Mouse (Mus musculus): Measurements from ENCODE around the gene Zscan10. TPM values are rescaled to one million over a fixed set of nuclear protein-coding genes. Genes with fewer than 3 reads are reported as not detected.
"Not testable (repeated sequence)": the region's sequence is repeated elsewhere in the genome, so short reads cannot be mapped to it uniquely, and the experiment has no call there.

The Zscan10 gene
- polyA plus RNA-seq, 1 experiment from 2014 or later, result not detected

- not testable (repeated sequence) for H3K36me3 ChIP-seq; H3K4me3 ChIP-seq; H3K27ac ChIP-seq (replicated peaks); ATAC-seq (ENCODE audit: low read depth); H3K4me2 ChIP-seq; H3K9me3 ChIP-seq; H3K27me3 ChIP-seq; H3K9ac ChIP-seq
- 83% methylated on average over 4 of the region's 4 CpGs for WGBS
- H3K4me1 ChIP-seq (replicated peaks), result peaks cover 26% of the 10 kb centered on the region
These were observed 5.5 kb upstream of the Zscan10 start for GRCm38 (mm10) chr17:23595139-23595538.

DNA sequence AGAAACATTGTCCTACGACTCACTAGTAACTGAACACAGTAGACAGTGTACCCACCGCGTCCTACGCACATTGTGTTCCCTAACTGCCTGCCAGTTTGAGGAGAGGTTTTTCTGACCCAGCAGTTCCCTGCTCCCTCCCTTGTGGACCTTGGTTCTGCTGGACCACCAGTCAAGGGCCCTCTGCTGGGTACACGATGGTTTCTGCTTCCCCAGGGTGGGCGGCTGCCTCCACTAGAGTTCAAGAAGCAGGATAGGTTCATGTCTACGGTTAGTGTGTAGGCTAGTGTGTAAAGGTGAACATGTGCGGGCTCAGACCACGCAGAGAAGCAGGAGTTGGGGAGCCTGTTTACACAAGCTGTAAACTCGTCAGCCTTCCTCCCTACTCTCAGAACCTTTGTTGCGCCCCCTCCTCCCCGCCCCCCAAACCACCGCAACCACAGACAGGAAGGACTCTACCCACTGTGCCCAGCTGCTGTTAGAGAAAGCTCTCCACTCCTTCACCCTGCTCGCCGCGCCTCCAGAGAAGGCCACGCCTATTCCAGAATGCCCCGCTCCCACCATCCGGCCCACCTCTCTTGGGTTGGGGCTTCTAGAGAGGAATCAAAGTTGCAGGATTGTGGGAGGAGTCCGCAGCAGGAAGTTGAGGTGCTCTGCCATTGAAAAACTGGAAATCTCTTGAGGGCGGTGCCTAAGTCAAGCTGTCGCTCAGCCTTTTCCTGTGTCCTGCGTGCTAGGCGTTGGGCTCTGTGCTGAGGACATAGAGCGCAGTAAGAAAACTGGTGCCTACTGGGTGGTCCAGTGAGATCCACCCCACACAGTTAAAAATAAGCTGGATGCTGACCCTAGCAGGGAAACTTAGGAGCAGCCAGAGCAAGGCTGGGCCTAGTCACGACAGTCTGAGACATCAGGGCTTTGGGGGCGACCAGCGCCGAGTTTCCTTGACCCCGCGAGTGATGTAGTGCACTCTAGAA lies 1.8 kb upstream of the Zscan10 start, which contains the start of gene Zfp13:
Gene Zfp13, minus strand, starts transcription at position 906 of the 971 bp plus-strand sequence.
- Histone ChIP-seq H3K4me3 (peak within 1 kb of the TSS; percentile 39), H3K4me1 (replicated peaks) (peaks cover 15% of the 10 kb centered on the region), H3K27me3 (no peaks in the 10 kb centered on the region), H3K4me2 (peak within 1 kb of the TSS; percentile 64), H3K36me3 (no peaks in the 10 kb centered on the region), H3K9me3 (no peaks in the 10 kb centered on the region), H3K9ac (peak within 1 kb of the TSS; percentile 66), H3K27ac (replicated peaks) (peak within 1 kb of the TSS; percentile 59)
- WGBS, result 9% methylated on average over 31 of the region's 31 CpGs
- peak; percentile 90 for ATAC-seq (ENCODE audit: low read depth)

DNA sequence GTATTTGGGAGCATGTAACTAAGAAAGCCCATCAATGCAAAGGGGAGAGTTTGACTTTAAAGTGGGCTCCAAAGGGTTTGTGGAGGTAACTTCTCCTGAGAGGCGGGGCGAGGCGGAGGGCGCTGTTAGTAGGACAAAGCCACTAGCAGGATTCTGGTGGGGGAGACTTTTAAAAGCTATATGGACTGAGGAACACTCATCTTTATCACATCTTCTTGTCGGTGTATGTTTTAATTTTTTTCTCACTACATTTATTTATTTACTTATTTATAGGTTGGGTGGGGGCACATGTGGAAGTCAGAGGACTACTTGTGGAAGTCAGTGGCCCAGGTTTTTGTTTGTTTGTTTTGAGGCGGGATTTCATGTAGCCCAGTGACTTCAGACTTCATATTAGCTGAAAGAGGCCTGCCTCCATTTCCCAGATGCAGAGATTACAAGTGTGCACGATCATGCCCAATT lies 1.0 kb upstream of the Zscan10 start:
- 48% methylated on average over 7 of the region's 7 CpGs for WGBS
- no peaks in the 10 kb centered on the region for H3K36me3 ChIP-seq
- H3K27ac ChIP-seq (replicated peaks), result 0 out of 2 replicates have a peak overlapping the region, but pooled peaks have one; percentile 59
- peak overlapping the region; percentile 39 for H3K4me3 ChIP-seq
- H3K9ac ChIP-seq, result peak overlapping the region; percentile 66
- peaks cover 15% of the 10 kb centered on the region for H3K4me1 ChIP-seq (replicated peaks)
- H3K27me3 ChIP-seq, result no peaks in the 10 kb centered on the region
- H3K4me2 ChIP-seq, result peak overlapping the region; percentile 64
- ATAC-seq (ENCODE audit: low read depth), result peak; percentile 10; the same call in 1 of the 2 replicates
- no peaks in the 10 kb centered on the region for H3K9me3 ChIP-seq

- no peak for ATAC-seq (ENCODE audit: low read depth)
- Histone ChIP-seq H3K9me3 (no peaks in the 10 kb centered on the region), H3K9ac (no peak overlapping the region), H3K4me2 (no peak overlapping the region), H3K4me1 (replicated peaks) (peaks cover 15% of the 10 kb centered on the region), H3K27me3 (no peaks in the 10 kb centered on the region), H3K36me3 (no peaks in the 10 kb centered on the region), H3K4me3 (no peak overlapping the region), H3K27ac (replicated peaks) (no peak overlapping the region)
- WGBS, result 53% methylated on average over 10 of the region's 10 CpGs
These were observed 1.4 kb downstream of the Zscan10 start for GRCm38 (mm10) chr17:23601836-23602585.

DNA sequence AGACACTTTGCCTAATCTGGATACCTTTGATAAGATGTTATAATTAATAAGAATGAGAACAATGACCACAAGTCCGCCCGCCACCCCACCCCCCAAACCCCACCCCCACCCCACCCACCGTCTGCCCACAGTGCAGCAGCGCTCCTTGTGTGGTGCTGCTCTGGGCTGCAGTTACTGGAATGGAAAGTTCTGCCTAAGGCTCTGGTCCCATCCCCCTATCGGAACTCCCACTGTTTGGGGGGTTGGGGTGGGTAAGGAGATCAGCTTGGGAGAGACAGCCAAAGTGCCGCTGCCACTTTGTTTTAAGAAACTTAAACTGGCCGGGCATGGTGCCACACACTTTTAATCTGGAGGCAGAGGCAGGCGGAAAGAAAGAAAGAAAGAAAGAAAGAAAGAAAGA lies 2.4 kb downstream of the Zscan10 start:
- WGBS, result 26% methylated on average over 8 of the region's 8 CpGs
- H3K9me3 ChIP-seq, result no peaks in the 10 kb centered on the region
- no peak for ATAC-seq (ENCODE audit: low read depth)

DNA sequence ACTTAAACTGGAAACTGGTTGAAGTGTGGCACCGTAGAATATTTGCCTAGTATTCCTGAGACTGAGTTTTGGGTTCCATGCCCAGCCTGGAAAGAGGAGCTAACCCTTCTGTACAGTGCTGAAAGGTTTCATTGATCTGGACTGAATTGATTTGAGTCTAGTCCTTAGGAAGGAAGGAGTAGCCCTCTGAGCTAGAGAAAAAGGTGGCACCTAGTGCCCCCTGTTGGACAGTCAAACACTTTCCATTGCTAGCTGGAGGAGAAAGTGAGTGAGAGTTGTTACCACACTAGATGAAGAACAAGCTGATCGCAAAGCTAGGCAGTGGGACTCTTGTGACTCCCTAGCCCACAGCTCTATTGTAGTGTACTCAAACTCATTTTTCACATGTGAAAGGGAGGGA lies 2.9 kb downstream of the Zscan10 start:
- Histone ChIP-seq H3K36me3 (no peaks in the 10 kb centered on the region), H3K4me1 (replicated peaks) (peaks cover 11% of the 10 kb centered on the region), H3K4me2 (no peak overlapping the region), H3K27me3 (no peaks in the 10 kb centered on the region), H3K4me3 (no peak overlapping the region), H3K9me3 (no peaks in the 10 kb centered on the region), H3K9ac (no peak overlapping the region), H3K27ac (replicated peaks) (no peak overlapping the region)
- 55% methylated on average over 2 of the region's 2 CpGs for WGBS
- no peak for ATAC-seq (ENCODE audit: low read depth)

More for the DNA sequence above, 2.4 kb downstream of the Zscan10 start:
- no peak overlapping the region for H3K4me2 ChIP-seq
- H3K4me1 ChIP-seq (replicated peaks), result peaks cover 15% of the 10 kb centered on the region
- no peak overlapping the region for H3K9ac ChIP-seq
- no peaks in the 10 kb centered on the region for H3K27me3 ChIP-seq
- H3K36me3 ChIP-seq, result no peaks in the 10 kb centered on the region
- H3K27ac ChIP-seq (replicated peaks), result no peak overlapping the region
- H3K4me3 ChIP-seq, result no peak overlapping the region

DNA sequence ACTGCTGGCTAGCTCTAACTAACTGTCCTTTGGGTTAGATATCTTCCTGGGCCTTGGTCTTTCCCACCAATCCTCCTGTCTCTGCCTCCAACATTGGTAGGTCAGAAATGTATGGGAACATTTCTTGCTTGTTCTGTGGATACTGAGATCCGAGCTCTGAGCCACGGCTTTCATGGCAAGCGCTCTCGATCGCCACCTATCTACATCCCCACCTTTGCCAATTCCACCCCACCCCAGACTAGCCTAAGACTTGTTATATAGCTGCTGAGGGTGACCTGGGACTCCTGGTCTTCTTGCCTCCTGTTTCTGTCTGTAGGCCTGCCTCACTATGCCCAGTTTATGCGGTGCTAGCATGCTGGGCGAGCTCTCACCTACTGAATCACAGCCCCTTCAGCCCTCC lies 3.7 kb downstream of the Zscan10 start:
- Histone ChIP-seq H3K4me3 (no peak overlapping the region), H3K27me3 (no peaks in the 10 kb centered on the region), H3K9me3 (no peaks in the 10 kb centered on the region), H3K36me3 (no peaks in the 10 kb centered on the region), H3K27ac (replicated peaks) (no peak overlapping the region), H3K4me2 (no peak overlapping the region), H3K9ac (no peak overlapping the region), H3K4me1 (replicated peaks) (peaks cover 4% of the 10 kb centered on the region; the same call in 1 of the 2 replicates)
- ATAC-seq (ENCODE audit: low read depth), result no peak
- 80% methylated on average over 7 of the region's 7 CpGs for WGBS

GRCm38 (mm10) chr17:23605220-23605619 lies 4.6 kb downstream of the Zscan10 start:
- Histone ChIP-seq H3K9me3 (no peaks in the 10 kb centered on the region), H3K4me1 (replicated peaks) (no peaks in the 10 kb centered on the region), H3K4me2 (no peak overlapping the region), H3K4me3 (no peak overlapping the region), H3K27me3 (no peaks in the 10 kb centered on the region), H3K27ac (replicated peaks) (no peak overlapping the region), H3K9ac (no peak overlapping the region), H3K36me3 (no peaks in the 10 kb centered on the region)
- WGBS, result 86% methylated on average over 8 of the region's 8 CpGs
- ATAC-seq (ENCODE audit: low read depth), result no peak

GRCm38 (mm10) chr17:23609612-23610011 lies 9.0 kb downstream of the Zscan10 start:
- Histone ChIP-seq H3K27ac (replicated peaks) (no peak overlapping the region), H3K4me1 (replicated peaks) (no peaks in the 10 kb centered on the region), H3K36me3 (no peaks in the 10 kb centered on the region), H3K4me3 (no peak overlapping the region), H3K27me3 (no peaks in the 10 kb centered on the region), H3K9ac (no peak overlapping the region), H3K9me3 (no peaks in the 10 kb centered on the region), H3K4me2 (no peak overlapping the region)
- whole genome bisulfite sequencing, result 93% methylated on average over 24 of the region's 24 CpGs
- no peak for ATAC-seq (ENCODE audit: low read depth)

DNA sequence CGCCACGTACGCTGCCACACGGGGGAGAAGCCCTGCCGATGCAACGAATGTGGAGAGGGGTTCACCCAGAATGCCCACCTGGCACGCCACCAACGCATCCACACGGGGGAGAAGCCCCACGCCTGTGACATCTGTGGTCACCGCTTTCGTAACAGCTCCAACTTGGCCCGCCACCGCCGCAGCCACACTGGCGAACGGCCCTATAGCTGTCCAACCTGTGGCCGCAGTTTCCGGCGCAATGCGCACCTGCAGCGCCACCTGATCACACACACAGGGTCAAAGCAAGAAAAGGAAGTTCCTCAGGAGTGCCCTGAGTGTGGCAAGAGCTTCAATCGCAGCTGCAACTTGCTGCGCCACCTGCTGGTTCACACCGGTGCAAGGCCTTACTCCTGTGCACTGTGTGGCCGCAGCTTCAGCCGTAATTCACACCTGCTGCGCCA lies 9.7 kb downstream of the Zscan10 start:
- Histone ChIP-seq H3K9ac (no peak overlapping the region), H3K27ac (replicated peaks) (no peak overlapping the region), H3K36me3 (no peaks in the 10 kb centered on the region), H3K27me3 (no peaks in the 10 kb centered on the region), H3K4me2 (no peak overlapping the region), H3K4me1 (replicated peaks) (no peaks in the 10 kb centered on the region), H3K4me3 (no peak overlapping the region), H3K9me3 (no peaks in the 10 kb centered on the region)
- ATAC-seq (ENCODE audit: low read depth), result peak; percentile 43; the same call in 1 of the 2 replicates
- 84% methylated on average over 28 of the region's 28 CpGs for WGBS

- Histone ChIP-seq H3K36me3 (no peaks in the 10 kb centered on the region), H3K9ac (no peak overlapping the region), H3K27me3 (peaks cover 5% of the 10 kb centered on the region; the same call in 1 of the 2 replicates), H3K27ac (replicated peaks) (no peak overlapping the region), H3K4me3 (no peak overlapping the region), H3K9me3 (no peaks in the 10 kb centered on the region), H3K4me2 (no peak overlapping the region), H3K4me1 (replicated peaks) (no peaks in the 10 kb centered on the region)
- 63% methylated on average over 9 of the region's 9 CpGs for WGBS
- ATAC-seq (ENCODE audit: low read depth), result no peak
These were observed 16.4 kb downstream of the Zscan10 start for GRCm38 (mm10) chr17:23617087-23617486.

- WGBS, result 84% methylated on average over 7 of the region's 7 CpGs
- ATAC-seq (ENCODE audit: low read depth), result no peak
- Histone ChIP-seq H3K4me2 (no peak overlapping the region), H3K27me3 (peaks cover 5% of the 10 kb centered on the region; the same call in 1 of the 2 replicates), H3K9me3 (no peaks in the 10 kb centered on the region), H3K9ac (no peak overlapping the region), H3K4me1 (replicated peaks) (no peaks in the 10 kb centered on the region), H3K27ac (replicated peaks) (no peak overlapping the region), H3K36me3 (no peaks in the 10 kb centered on the region), H3K4me3 (no peak overlapping the region)
These were observed 19.7 kb downstream of the Zscan10 start for GRCm38 (mm10) chr17:23620351-23620750.
